Mouse (Mus musculus) liver, embryonic 15.5 days (tissue): ENCODE measurements around the gene Rom1. TPM values are rescaled to one million over a fixed set of nuclear protein-coding genes. Genes with fewer than 3 reads are reported as not detected.
A peak's percentile ranks its signal among the peaks of the same experiment; 100 is the strongest.
"Not testable (repeated sequence)": the region's sequence is repeated elsewhere in the genome, so short reads cannot be mapped to it uniquely, and the experiment has no call there.

Experiments
- ATAC-seq: fragments of 200-750 bp; cut with Nextera tagmentation; 2 replicates; pipeline ENCODE4 v1.8.0; 2017; ENCODE audit warnings: moderate number of reproducible peaks, mild to moderate bottlenecking, moderate library complexity; ENCODE audit not compliant: insufficient read depth
- H3K27ac ChIP-seq: fragments of 300-500 bp; sonication (generic); replicated peaks from 2 replicates; pipeline ENCODE4 v1.5.1; 2015; ENCODE audit warnings: mild to moderate bottlenecking, inconsistent platforms
- H3K27me3 ChIP-seq: fragments of 300-500 bp; sonication (generic); 2 replicates; pipeline ENCODE4 v1.6.1; 2015; ENCODE audit warnings: mild to moderate bottlenecking, inconsistent platforms
- H3K36me3 ChIP-seq: fragments of 300-500 bp; sonication (generic); replicated peaks from 2 replicates; pipeline ENCODE4 v1.6.1; 2015; ENCODE audit warnings: moderate library complexity, mild to moderate bottlenecking, inconsistent platforms
- H3K4me1 ChIP-seq: fragments of 300-500 bp; sonication (generic); replicated peaks from 2 replicates; pipeline ENCODE4 v1.6.1; 2015; ENCODE audit warnings: inconsistent platforms
- H3K4me2 ChIP-seq: fragments of 300-500 bp; sonication (generic); 2 replicates; pipeline ENCODE4 v1.6.1; 2015; ENCODE audit warnings: moderate library complexity, mild to moderate bottlenecking, inconsistent platforms
- H3K4me3 ChIP-seq: fragments of 300-500 bp; sonication (generic); replicated peaks from 2 replicates; pipeline ENCODE4 v1.5.1; 2015; ENCODE audit warnings: mild to moderate bottlenecking, inconsistent platforms
- H3K9ac ChIP-seq: fragments of 300-500 bp; sonication (generic); 2 replicates; pipeline ENCODE4 v1.6.1; 2015; ENCODE audit warnings: moderate library complexity, mild to moderate bottlenecking, inconsistent platforms
- H3K9me3 ChIP-seq: fragments of 300-500 bp; sonication (generic); replicated peaks from 2 replicates; pipeline ENCODE4 v1.6.1; 2016; ENCODE audit warnings: inconsistent platforms
- WGBS: fragments of 180-500 bp; shearing (Covaris S2); methylation state at CpG from one replicate; pipeline ENCODE4 v1.1.7; 2015; ENCODE audit warnings: mixed read lengths; ENCODE audit not compliant: insufficient replicate concordance; 5-methylcytosine and 5-hydroxymethylcytosine counted together
- polyA plus RNA-seq: library from polyadenylated mRNA; unstranded; fragments of >200 nt; fragmentation: Nextera tagmentation; extraction: Ambion mirVana; gene quantifications from 2 replicates; pipeline ENCODE4 v1.2.1, GENCODE M21; 2015

Rom1 gene
- 2.8 TPM in 2 replicates for polyA plus RNA-seq

DNA sequence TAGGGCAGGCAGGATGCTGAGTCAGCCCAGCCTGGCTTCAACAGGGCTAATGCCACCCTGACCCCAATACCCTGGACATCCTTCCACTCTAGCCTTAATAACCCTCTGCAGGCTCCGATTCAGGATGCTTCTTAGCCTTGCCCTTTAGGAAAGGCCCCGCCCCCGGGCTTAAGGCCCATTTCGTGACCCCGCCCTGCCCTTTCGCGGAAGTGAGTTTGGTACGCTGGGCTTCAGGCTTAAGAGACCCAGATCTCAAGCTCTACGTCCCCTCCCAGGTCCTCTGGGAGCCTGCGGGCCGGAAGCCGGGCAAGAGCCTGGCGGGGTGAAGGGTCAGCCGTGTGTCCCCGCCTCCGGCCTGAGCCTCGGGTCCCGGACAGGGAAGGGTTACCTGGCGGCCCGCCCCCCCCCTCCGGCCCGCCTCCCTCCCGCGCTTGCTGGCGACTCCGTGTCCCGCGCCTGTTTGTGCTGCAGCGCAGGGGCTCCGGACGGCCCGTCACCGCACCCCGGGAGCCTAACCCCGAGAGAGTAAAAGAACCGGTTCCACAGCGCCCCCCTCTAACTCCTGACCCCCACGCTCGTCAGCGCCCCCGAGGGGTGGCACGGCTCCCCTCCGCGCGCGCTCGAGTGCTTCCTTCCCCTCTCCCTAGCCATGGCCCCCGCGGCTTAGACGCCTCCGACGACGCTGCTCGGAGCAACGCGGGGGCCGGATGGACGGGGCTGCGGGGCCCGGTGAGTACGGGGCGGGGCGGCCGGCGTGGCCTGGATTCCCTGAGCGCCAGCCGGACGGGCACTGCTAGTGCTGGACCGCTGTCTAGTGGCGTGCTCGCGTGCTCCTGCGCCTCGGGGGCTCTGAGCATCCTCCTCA lies at the start of gene Rom1, which contains the start of gene Eml3:
Gene Rom1, minus strand, starts transcription at position 133 of the 865 bp plus-strand sequence.
Gene Eml3, plus strand, starts transcription at position 329 of the 865 bp plus-strand sequence.
- peak; percentile 74 for ATAC-seq
- Histone ChIP-seq H3K9me3 (no peaks in the 10 kb centered on the region), H3K4me2 (peak within 1 kb of the TSS; percentile 99), H3K36me3 (peaks cover 54% of the 10 kb centered on the region), H3K27me3 (no peaks in the 10 kb centered on the region), H3K9ac (peak within 1 kb of the TSS; percentile 86), H3K4me3 (peak within 1 kb of the TSS; percentile 89), H3K4me1 (peaks cover 58% of the 10 kb centered on the region), H3K27ac (peak within 1 kb of the TSS; percentile 92)
- WGBS = under 1% methylated on average over 73 of the region's 74 CpGs

GRCm38 (mm10) chr19:8976535-8976934 lies 47.4 kb upstream of the Rom1 start:
- no peaks in the 10 kb centered on the region for H3K9me3 ChIP-seq
- peaks cover 12% of the 10 kb centered on the region for H3K4me1 ChIP-seq
- 71% methylated on average over 3 of the region's 3 CpGs for WGBS
- H3K36me3 ChIP-seq = peaks cover 95% of the 10 kb centered on the region
- H3K9ac ChIP-seq = no peak overlapping the region
- no peak; the same call in 1 of the 2 replicates for ATAC-seq
- no peak overlapping the region for H3K4me3 ChIP-seq
- H3K27ac ChIP-seq = no peak overlapping the region; the same call in 1 of the 2 replicates
- no peak overlapping the region for H3K4me2 ChIP-seq
- no peaks in the 10 kb centered on the region for H3K27me3 ChIP-seq

DNA sequence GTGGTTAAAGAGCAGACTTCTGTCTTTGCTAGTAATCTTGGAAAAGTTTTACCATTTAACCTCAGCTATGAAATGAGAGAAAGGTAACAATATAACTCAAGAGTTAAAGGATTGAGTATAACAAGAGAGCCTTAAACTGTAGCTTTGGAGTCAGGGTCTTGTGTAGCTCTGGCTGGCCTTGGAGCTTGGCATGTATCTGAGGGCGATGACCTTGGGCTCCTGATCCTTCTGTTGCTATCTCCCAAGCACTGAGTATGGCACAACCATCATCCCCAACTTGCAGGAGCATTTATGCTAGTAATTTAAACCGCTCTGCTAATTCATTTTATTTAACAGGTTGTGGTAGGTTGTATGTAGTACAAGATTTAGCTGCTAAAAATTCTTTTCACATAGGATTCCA lies 46.3 kb upstream of the Rom1 start:
- no peak overlapping the region for H3K9ac ChIP-seq
- no peak overlapping the region for H3K4me3 ChIP-seq
- no peaks in the 10 kb centered on the region for H3K27me3 ChIP-seq
- H3K27ac ChIP-seq = no peak overlapping the region
- WGBS = 87% methylated on average over 2 of the region's 2 CpGs
- peaks cover 99% of the 10 kb centered on the region for H3K36me3 ChIP-seq
- H3K9me3 ChIP-seq = no peaks in the 10 kb centered on the region
- 0 out of 2 replicates have a peak, but pooled peaks cover 6% of the 10 kb centered on the region for H3K4me1 ChIP-seq
- no peak for ATAC-seq
- no peak overlapping the region for H3K4me2 ChIP-seq

GRCm38 (mm10) chr19:8974638-8975037 lies 45.5 kb upstream of the Rom1 start:
- no peak for ATAC-seq
- 79% methylated on average over 1 of the region's 1 CpGs for WGBS
- no peak overlapping the region for H3K27ac ChIP-seq
- 0 out of 2 replicates have a peak, but pooled peaks cover 8% of the 10 kb centered on the region for H3K4me1 ChIP-seq
- H3K9ac ChIP-seq = no peak overlapping the region
- no peaks in the 10 kb centered on the region for H3K9me3 ChIP-seq
- no peak overlapping the region for H3K4me3 ChIP-seq
- no peaks in the 10 kb centered on the region for H3K27me3 ChIP-seq
- no peak overlapping the region for H3K4me2 ChIP-seq
- H3K36me3 ChIP-seq = peaks cover 99% of the 10 kb centered on the region

DNA sequence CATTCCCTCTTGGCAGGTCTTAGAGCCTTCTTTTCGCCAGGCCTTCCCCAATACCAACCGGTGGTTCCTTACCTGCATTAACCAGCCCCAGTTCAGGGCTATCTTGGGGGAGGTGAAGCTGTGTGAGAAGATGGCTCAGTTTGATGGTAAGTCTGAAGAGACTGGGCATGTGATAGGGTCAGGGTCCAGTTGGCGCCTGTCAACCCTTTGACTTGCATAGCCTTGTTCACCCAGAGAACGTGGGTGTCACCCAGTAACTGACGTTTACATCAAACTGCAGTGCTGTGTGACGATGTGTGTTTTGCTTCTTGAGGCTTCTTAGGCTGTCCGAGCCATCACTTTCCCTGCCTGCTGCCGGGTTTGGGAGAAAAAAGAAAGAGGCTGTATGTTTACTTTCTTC lies 43.3 kb upstream of the Rom1 start:
- H3K9ac ChIP-seq, H3K27me3 ChIP-seq, ATAC-seq, H3K27ac ChIP-seq, H3K4me3 ChIP-seq, H3K9me3 ChIP-seq, H3K4me2 ChIP-seq: not testable (repeated sequence)
- Histone ChIP-seq H3K36me3 (peaks cover 89% of the 10 kb centered on the region), H3K4me1 (peaks cover 20% of the 10 kb centered on the region)
- 76% methylated on average over 8 of the region's 8 CpGs for WGBS

DNA sequence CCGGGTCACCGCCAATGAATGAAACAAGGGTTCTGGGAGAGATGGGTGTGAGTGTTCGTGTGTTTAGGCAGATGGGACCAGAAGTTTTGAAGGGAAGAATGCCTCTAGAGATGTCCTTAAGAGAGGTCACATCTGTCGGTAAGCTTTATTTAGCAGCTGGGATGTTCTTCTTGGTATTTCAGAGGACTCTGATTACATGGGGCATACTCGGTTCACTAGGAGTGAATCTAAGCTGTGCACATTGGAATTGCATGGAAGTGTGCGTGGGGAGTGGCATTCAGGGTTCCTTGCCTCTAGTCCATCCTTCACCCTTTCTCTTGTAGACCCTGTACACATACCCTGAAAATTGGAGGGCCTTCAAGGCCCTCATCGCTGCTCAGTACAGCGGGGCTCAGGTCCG lies 38.7 kb upstream of the Rom1 start:
- Histone ChIP-seq H3K4me3 (peak overlapping the region; percentile 80), H3K27ac (peak overlapping the region; percentile 88), H3K9ac (peak overlapping the region; percentile 80), H3K4me2 (peak overlapping the region; percentile 95), H3K9me3 (no peaks in the 10 kb centered on the region), H3K27me3 (no peaks in the 10 kb centered on the region), H3K4me1 (peaks cover 41% of the 10 kb centered on the region), H3K36me3 (peaks cover 74% of the 10 kb centered on the region)
- WGBS = under 1% methylated on average over 9 of the region's 9 CpGs
- ATAC-seq = no peak

- Histone ChIP-seq H3K9ac (peak overlapping the region; percentile 80), H3K4me1 (peaks cover 41% of the 10 kb centered on the region), H3K27me3 (no peaks in the 10 kb centered on the region), H3K36me3 (peaks cover 74% of the 10 kb centered on the region), H3K9me3 (no peaks in the 10 kb centered on the region), H3K27ac (peak overlapping the region; percentile 88), H3K4me3 (peak overlapping the region; percentile 80), H3K4me2 (peak overlapping the region; percentile 95)
- 0% methylated on average over 8 of the region's 8 CpGs for WGBS
- no peak for ATAC-seq
Observed at GRCm38 (mm10) chr19:8967373-8967743, 38.2 kb upstream of the Rom1 start.

GRCm38 (mm10) chr19:8966590-8967372 lies 37.6 kb upstream of the Rom1 start, which contains the start of gene Eef1g:
Gene Eef1g, plus strand, starts transcription at chr19:8967041.
- H3K36me3 ChIP-seq = peaks cover 74% of the 10 kb centered on the region
- no peaks in the 10 kb centered on the region for H3K9me3 ChIP-seq
- WGBS = under 1% methylated on average over 52 of the region's 52 CpGs
- peak; percentile 99 for ATAC-seq
- no peaks in the 10 kb centered on the region for H3K27me3 ChIP-seq
- peak within 1 kb of the TSS; percentile 80 for H3K9ac ChIP-seq
- peak within 1 kb of the TSS; percentile 95 for H3K4me2 ChIP-seq
- peak within 1 kb of the TSS; percentile 88 for H3K27ac ChIP-seq
- peaks cover 41% of the 10 kb centered on the region for H3K4me1 ChIP-seq
- peak within 1 kb of the TSS; percentile 80 for H3K4me3 ChIP-seq

- peak overlapping the region; percentile 74 for H3K4me2 ChIP-seq
- no peaks in the 10 kb centered on the region for H3K27me3 ChIP-seq
- no peak for ATAC-seq
- peak overlapping the region; percentile 80 for H3K4me3 ChIP-seq
- H3K9me3 ChIP-seq = no peaks in the 10 kb centered on the region
- peaks cover 41% of the 10 kb centered on the region for H3K4me1 ChIP-seq
- peak overlapping the region; percentile 86 for H3K27ac ChIP-seq
- WGBS = 42% methylated on average over 5 of the region's 5 CpGs
- peak overlapping the region; percentile 70 for H3K9ac ChIP-seq
- peaks cover 74% of the 10 kb centered on the region for H3K36me3 ChIP-seq
Observed at GRCm38 (mm10) chr19:8966198-8966589, 37.0 kb upstream of the Rom1 start.

- Histone ChIP-seq H3K4me2 (peak overlapping the region; percentile 74), H3K4me3 (peak overlapping the region; percentile 80), H3K4me1 (peaks cover 41% of the 10 kb centered on the region), H3K36me3 (peaks cover 74% of the 10 kb centered on the region), H3K9ac (peak overlapping the region; percentile 70), H3K9me3 (no peaks in the 10 kb centered on the region), H3K27me3 (no peaks in the 10 kb centered on the region), H3K27ac (peak overlapping the region; percentile 86)
- WGBS = 72% methylated on average over 8 of the region's 8 CpGs
- ATAC-seq = no peak
Observed at GRCm38 (mm10) chr19:8965771-8966170, 36.6 kb upstream of the Rom1 start.

GRCm38 (mm10) chr19:8965075-8965474 lies 35.9 kb upstream of the Rom1 start:
- H3K9ac ChIP-seq = no peak overlapping the region
- H3K27me3 ChIP-seq = no peaks in the 10 kb centered on the region
- H3K27ac ChIP-seq = no peak overlapping the region
- no peak overlapping the region for H3K4me3 ChIP-seq
- H3K9me3 ChIP-seq = no peaks in the 10 kb centered on the region
- no peak overlapping the region for H3K4me2 ChIP-seq
- peaks cover 74% of the 10 kb centered on the region for H3K36me3 ChIP-seq
- H3K4me1 ChIP-seq = peaks cover 39% of the 10 kb centered on the region
- ATAC-seq = no peak
- 87% methylated on average over 11 of the region's 11 CpGs for WGBS
